Mouse (Mus musculus) heart, adult 9 months (tissue): ENCODE data around the gene Gm10324.
"Not testable (repeated sequence)": the region's sequence is repeated elsewhere in the genome, so short reads cannot be mapped to it uniquely, and the experiment has no call there.

Source experiments
- DNase-seq, 2 experiments: peaks; one replicate each; pipeline ENCODE4 v3.0.0; 2022; ENCODE audit warnings: low spot score in 2 of 2

Gene Gm10324

GRCm38 (mm10) chr13:66119247-66119646, at the start of gene Gm10324:
TSS of gene Gm10324 (plus strand) at chr13:66119547.
- DNase-seq: not testable (repeated sequence)
